Mouse (Mus musculus) forebrain, embryonic 16.5 days (tissue): Measurements from ENCODE around the gene Clps. TPM values are rescaled to one million over a fixed set of nuclear protein-coding genes. Genes with fewer than 3 reads are reported as not detected.

ENCODE experiments used
- ATAC-seq: fragments of 200-750 bp; cut with Nextera tagmentation; 2 replicates; pipeline ENCODE4 v1.8.0; 2017; ENCODE audit warnings: mild to moderate bottlenecking, moderate library complexity
- H3K27ac ChIP-seq: fragments of 300-500 bp; sonication (generic); 2 replicates; pipeline ENCODE4 v1.5.1; 2014; ENCODE audit warnings: low read length, control low read depth
- H3K27me3 ChIP-seq: fragments of 300-500 bp; sonication (generic); replicated peaks from 2 replicates; pipeline ENCODE4 v1.6.1; 2014; ENCODE audit warnings: low read length; ENCODE audit not compliant: control insufficient read depth, insufficient read depth
- H3K36me3 ChIP-seq: fragments of 300-500 bp; sonication (generic); 2 replicates; pipeline ENCODE4 v1.6.1; 2014; ENCODE audit not compliant: control insufficient read depth, insufficient read depth
- H3K4me1 ChIP-seq: fragments of 300-500 bp; sonication (generic); replicated peaks from 2 replicates; pipeline ENCODE4 v1.6.1; 2014; ENCODE audit warnings: low read length; ENCODE audit not compliant: control insufficient read depth, insufficient read depth
- H3K4me2 ChIP-seq: fragments of 300-500 bp; sonication (generic); 2 replicates; pipeline ENCODE4 v1.6.1; 2014; ENCODE audit warnings: mild to moderate bottlenecking, low read length, control low read depth
- H3K4me3 ChIP-seq: fragments of 300-500 bp; sonication (generic); replicated peaks from 2 replicates; pipeline ENCODE4 v1.5.1; 2014; ENCODE audit warnings: mild to moderate bottlenecking, low read length, control low read depth
- H3K9ac ChIP-seq: fragments of 300-500 bp; sonication (generic); replicated peaks from 2 replicates; pipeline ENCODE4 v1.6.1; 2014; ENCODE audit warnings: low read depth, low read length, control low read depth
- H3K9me3 ChIP-seq: fragments of 300-500 bp; sonication (generic); 2 replicates; pipeline ENCODE4 v1.6.1; 2016; ENCODE audit warnings: low read length; ENCODE audit not compliant: control insufficient read depth
- WGBS: fragments of 180-500 bp; shearing (Covaris S2); extraction: QIAGEN DNeasy Blood & Tissue Kit; methylation state at CpG from one replicate; pipeline ENCODE4 v1.1.7; 2014; 5-methylcytosine and 5-hydroxymethylcytosine counted together
- microRNA-seq: library from miRNA; unstranded; fragments of <30 nt; microRNA quantifications from one replicate; pipeline ENCODE4, GENCODE M21; 2017
- polyA plus RNA-seq: library from polyadenylated mRNA; unstranded; fragments of >200 nt; fragmentation: Nextera tagmentation; extraction: Ambion mirVana; gene quantifications from 2 replicates; pipeline ENCODE4 v1.2.1, GENCODE M21; 2015

Clps gene
- polyA plus RNA-seq, 1 experiment from 2014 or later = not detected

DNA sequence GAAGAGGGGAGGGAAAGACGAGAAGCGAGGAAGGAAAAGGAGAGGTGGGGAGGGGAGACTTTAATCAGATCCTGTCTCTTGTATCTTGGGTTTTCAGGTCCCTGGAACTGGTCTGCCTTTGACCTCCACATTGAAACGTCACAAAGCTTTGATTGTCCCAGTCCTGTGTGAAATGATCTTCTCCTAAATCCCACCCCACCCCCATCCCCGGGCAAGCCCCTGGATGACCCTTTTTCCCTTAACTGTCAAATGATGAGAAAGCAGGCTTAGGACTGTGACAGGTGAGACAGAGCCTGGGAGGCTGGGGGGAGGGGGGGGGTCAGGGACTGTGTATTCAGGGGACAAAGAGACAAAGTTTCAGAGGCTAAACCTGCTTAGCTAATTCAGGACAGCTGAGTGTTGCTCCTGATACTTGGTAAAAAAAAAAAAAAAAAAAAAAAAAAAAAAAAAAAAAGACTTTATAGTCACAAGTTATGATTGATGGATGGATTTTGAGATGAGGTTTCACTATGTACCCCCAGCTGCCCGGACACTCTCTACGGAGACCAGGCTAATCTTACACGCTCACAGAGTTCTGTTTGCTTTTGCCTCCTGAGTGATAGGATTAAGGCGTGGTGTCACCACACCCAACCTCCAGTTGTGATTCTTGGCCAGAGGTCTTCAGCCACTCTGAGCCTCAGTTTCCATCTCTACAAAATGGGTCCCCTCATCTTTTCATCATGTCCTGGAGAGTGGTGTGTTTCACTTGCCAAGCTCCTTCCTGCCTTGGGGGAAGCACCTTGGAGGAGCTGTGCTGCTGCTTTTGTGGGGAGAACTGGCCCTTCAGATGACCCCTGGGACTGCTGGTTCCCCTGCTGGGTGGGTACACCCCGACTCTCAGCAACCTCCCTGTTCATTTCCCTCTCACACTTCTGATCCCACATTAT lies 48.7 kb downstream of the Clps start:
- H3K4me2 ChIP-seq = no peak overlapping the region

DNA sequence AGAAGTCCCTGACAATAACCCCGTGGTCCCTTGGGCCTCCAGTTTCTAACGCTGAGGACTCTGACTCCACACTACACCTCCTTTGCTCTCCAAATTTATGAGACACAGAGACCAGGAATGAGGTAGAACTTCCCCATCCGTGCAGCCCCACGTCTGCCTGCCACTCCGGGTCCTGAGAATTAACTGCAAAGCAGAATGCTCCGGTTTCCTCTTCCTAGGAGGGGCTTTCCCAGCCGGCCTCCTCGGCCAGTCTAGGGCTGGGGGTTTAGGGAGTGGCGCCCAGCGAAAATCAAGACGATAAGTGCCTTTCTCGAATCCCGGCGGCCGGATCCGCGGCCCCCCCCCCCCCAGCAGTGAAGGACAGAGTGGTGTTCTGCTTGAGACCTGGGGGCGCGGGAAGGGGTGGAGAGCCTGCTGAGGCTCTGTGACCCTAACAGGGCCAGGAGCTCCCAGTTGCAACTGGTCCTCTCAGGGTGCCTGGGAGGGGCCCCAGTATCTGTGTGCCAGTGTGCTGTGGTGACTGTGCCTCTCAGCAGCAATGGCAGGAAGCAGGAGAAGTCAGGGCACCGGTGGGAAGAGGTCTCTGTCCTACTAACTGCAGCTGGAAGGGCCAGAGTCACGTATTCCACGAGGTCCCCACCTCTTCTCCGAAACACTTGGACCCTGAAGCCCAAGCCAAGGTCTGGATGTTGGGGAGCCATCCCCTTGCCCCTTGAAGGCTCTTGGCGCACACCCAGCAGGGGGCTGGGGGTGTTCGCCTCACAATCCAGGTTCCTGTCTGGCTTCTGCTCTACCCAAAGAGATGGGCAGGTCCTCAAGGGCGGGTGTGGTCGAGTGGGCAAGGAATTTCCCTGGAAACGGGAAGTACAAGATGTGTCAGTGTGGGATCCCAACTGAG lies 49.9 kb downstream of the Clps start:
- 9% methylated on average over 28 of the region's 28 CpGs for WGBS
- ATAC-seq = no peak

More for the DNA sequence above, 48.7 kb downstream of the Clps start:
- no peaks in the 10 kb centered on the region for H3K36me3 ChIP-seq
- H3K4me3 ChIP-seq = no peak overlapping the region
- H3K4me1 ChIP-seq = peaks cover 5% of the 10 kb centered on the region; the same call in 1 of the 2 replicates
- WGBS = 37% methylated on average over 9 of the region's 9 CpGs
- no peak overlapping the region for H3K27ac ChIP-seq
- peaks cover 3% of the 10 kb centered on the region; the same call in 1 of the 2 replicates for H3K27me3 ChIP-seq
- no peak overlapping the region for H3K9ac ChIP-seq
- no peaks in the 10 kb centered on the region for H3K9me3 ChIP-seq
- ATAC-seq = no peak

More for the DNA sequence above, 49.9 kb downstream of the Clps start:
- H3K4me2 ChIP-seq = peak overlapping the region; percentile 6; the same call in 1 of the 2 replicates
- H3K4me3 ChIP-seq = no peak overlapping the region
- H3K27ac ChIP-seq = no peak overlapping the region
- peaks cover 5% of the 10 kb centered on the region; the same call in 1 of the 2 replicates for H3K4me1 ChIP-seq
- H3K9ac ChIP-seq = 0 out of 2 replicates have a peak overlapping the region, but pooled peaks have one; percentile 10
- H3K36me3 ChIP-seq = no peaks in the 10 kb centered on the region
- H3K27me3 ChIP-seq = peaks cover 3% of the 10 kb centered on the region; the same call in 1 of the 2 replicates
- no peaks in the 10 kb centered on the region for H3K9me3 ChIP-seq

Small RNA genes lying within 50 kb of the gene (microRNA-seq; reads per million reads assigned to microRNA genes)
- gene Gm25195 = not detected
- not detected for gene Mir6969

Other genes with a start within 250 kb of the Clps start
- gene Fance, start 247.2 kb downstream of the Clps start, polyA plus RNA-seq = 20.9 and 25.0 TPM in 2 replicates
- gene Rpl10a, start 232.3 kb downstream of the Clps start, polyA plus RNA-seq = 354 and 367 TPM in 2 replicates
- 1.5 and 1.8 TPM in 2 replicates for gene Tead3, start 209.9 kb downstream of the Clps start, polyA plus RNA-seq
- gene Tulp1, start 195.5 kb downstream of the Clps start, polyA plus RNA-seq = 1.5 and 1.7 TPM in 2 replicates
- 39.3 and 41.7 TPM in 2 replicates for gene Fkbp5, start 43.2 kb downstream of the Clps start, polyA plus RNA-seq
- gene Armc12, start 30.0 kb downstream of the Clps start, polyA plus RNA-seq = not detected in 2 replicates
- gene Clpsl2, start 11.4 kb downstream of the Clps start, polyA plus RNA-seq = not detected in 2 replicates
- 5.3 and 8.3 TPM in 2 replicates for gene Lhfpl5, start 14.9 kb upstream of the Clps start, polyA plus RNA-seq
- gene Srpk1, start 61.9 kb upstream of the Clps start, polyA plus RNA-seq = 107 and 113 TPM in 2 replicates
- gene Slc26a8, start 129.5 kb upstream of the Clps start, polyA plus RNA-seq = 1.2 and 3.4 TPM in 2 replicates
- 27.2 and 27.8 TPM in 2 replicates for gene Mapk14, start 130.6 kb upstream of the Clps start, polyA plus RNA-seq
- 0.43 and 3.5 TPM in 2 replicates for gene AC170998.1, start 165.3 kb upstream of the Clps start, polyA plus RNA-seq
- gene Mapk13, start 208.5 kb upstream of the Clps start, polyA plus RNA-seq = 0.47 and 1.1 TPM in 2 replicates
- gene Brpf3, start 240.3 kb upstream of the Clps start, polyA plus RNA-seq = 7.1 and 8.5 TPM in 2 replicates